Mouse (Mus musculus) G1E (cell line): ENCODE measurements around the gene Elane. TPM values are rescaled to one million over a fixed set of nuclear protein-coding genes. Genes with fewer than 3 reads are reported as not detected.
A peak's percentile ranks its signal among the peaks of the same experiment; 100 is the strongest.

Experiments used
- ATAC-seq: 2 replicates; pipeline ENCODE4 v1.8.0; 2016; ENCODE audit warnings: mild to moderate bottlenecking; ENCODE audit not compliant: insufficient number of reproducible peaks, poor library complexity, low FRiP score, severe bottlenecking; ENCODE audit errors: extremely low read depth
- DNase-seq: peaks from one replicate; pipeline ENCODE4 v3.0.0; 2012; ENCODE audit warnings: low spot score
- H3K27me3 ChIP-seq: 2 replicates; pipeline ENCODE4 v1.6.1; 2012; ENCODE audit warnings: mild to moderate bottlenecking, low read length, inconsistent platforms; ENCODE audit not compliant: insufficient read depth
- H3K36me3 ChIP-seq: replicated peaks from 2 replicates; pipeline ENCODE3; 2012; ENCODE audit warnings: mild to moderate bottlenecking, inconsistent platforms
- H3K4me1 ChIP-seq: 2 replicates; pipeline ENCODE4 v1.6.1; 2012; ENCODE audit warnings: low read depth, low read length, inconsistent platforms, mixed read lengths; ENCODE audit not compliant: insufficient read depth
- H3K4me3 ChIP-seq: 2 replicates; pipeline ENCODE4 v1.5.1; 2012; ENCODE audit warnings: low read depth, mild to moderate bottlenecking, inconsistent platforms, low read length, moderate library complexity, mixed read lengths
- H3K9me3 ChIP-seq: replicated peaks from 2 replicates; pipeline ENCODE4 v1.6.1; 2012; ENCODE audit warnings: inconsistent platforms
- CTCF ChIP-seq: IDR thresholded peaks from 2 replicates; pipeline ENCODE4 v1.5.1; 2012; ENCODE audit warnings: low read depth, low read length, inconsistent platforms, mixed read lengths
- GATA1 ChIP-seq: IDR thresholded peaks from 2 replicates; pipeline ENCODE4 v1.6.1; 2012; ENCODE audit warnings: borderline replicate concordance, low read length, inconsistent platforms, mixed read lengths
- GATA2 ChIP-seq: IDR thresholded peaks from 2 replicates; pipeline ENCODE4 v1.6.1; 2012; ENCODE audit warnings: low read depth, low read length, inconsistent platforms, borderline replicate concordance
- POLR2AphosphoS5 ChIP-seq: IDR thresholded peaks from 2 replicates; pipeline ENCODE4 v1.6.1; 2012; ENCODE audit warnings: low read depth, low read length, inconsistent platforms; ENCODE audit not compliant: insufficient replicate concordance
- TAL1 ChIP-seq: conservative IDR thresholded peaks from 2 replicates; pipeline ENCODE4 v1.6.1; 2012; ENCODE audit warnings: low read depth, low read length, inconsistent platforms, mixed read lengths
- polyA plus RNA-seq: library from polyadenylated mRNA; stranded (reverse); fragments of >175 nt; gene quantifications from 2 replicates; pipeline ENCODE4 v1.2.3, GENCODE M21; 2012
- total RNA-seq, 2 experiments: library from RNA; stranded (forward) in 1 of 2; stranded (reverse) in 1 of 2; fragments of 200-1000 nt in 1 of 2; fragments of >200 nt in 1 of 2; fragmentation: Nextera tagmentation in 1 of 2; gene quantifications; 2 replicates each; pipeline ENCODE4 v1.2.3; 2014 to 2017

Elane gene
- total and polyA plus RNA-seq, 3 experiments: 1.1 TPM; not detected in 2

- peak; percentile 58 for DNase-seq
- peaks cover 61% of the 10 kb centered on the region for H3K4me1 ChIP-seq
- peaks cover 34% of the 10 kb centered on the region for H3K36me3 ChIP-seq
- no peaks in the 10 kb centered on the region for H3K9me3 ChIP-seq
- no peak for ATAC-seq
- peak overlapping the region; percentile 95 for H3K4me3 ChIP-seq
- H3K27me3 ChIP-seq: no peaks in the 10 kb centered on the region
- TF ChIP-seq GATA1 (no peak), TAL1 (no peak), GATA2 (no peak), CTCF (no peak), POLR2AphosphoS5 (no peak)
These were observed 41.4 kb downstream of the Elane start for GRCm38 (mm10) chr10:79927324-79928029.

- no peaks in the 10 kb centered on the region for H3K9me3 ChIP-seq
- DNase-seq: peak; percentile 69
- TF ChIP-seq CTCF (no peak), POLR2AphosphoS5 (no peak), TAL1 (no peak), GATA1 (no peak), GATA2 (no peak)
- H3K27me3 ChIP-seq: no peaks in the 10 kb centered on the region
- peak overlapping the region; percentile 95 for H3K4me3 ChIP-seq
- no peak for ATAC-seq
- peaks cover 41% of the 10 kb centered on the region for H3K36me3 ChIP-seq
- H3K4me1 ChIP-seq: peaks cover 68% of the 10 kb centered on the region
These were observed 42.1 kb downstream of the Elane start for GRCm38 (mm10) chr10:79928030-79928694.

GRCm38 (mm10) chr10:79928907-79929701 lies 43.1 kb downstream of the Elane start:
- peak overlapping the region; percentile 95 for H3K4me3 ChIP-seq
- H3K27me3 ChIP-seq: no peaks in the 10 kb centered on the region
- H3K9me3 ChIP-seq: no peaks in the 10 kb centered on the region
- ATAC-seq (no peak), DNase-seq (no peak)
- TF ChIP-seq CTCF (no peak), POLR2AphosphoS5 (no peak), GATA2 (no peak), TAL1 (no peak), GATA1 (no peak)
- H3K36me3 ChIP-seq: peaks cover 50% of the 10 kb centered on the region
- H3K4me1 ChIP-seq: peaks cover 72% of the 10 kb centered on the region

GRCm38 (mm10) chr10:79929967-79930825 lies 44.1 kb downstream of the Elane start:
- Histone ChIP-seq H3K4me3 (no peak overlapping the region; the same call in 1 of the 2 replicates), H3K9me3 (no peaks in the 10 kb centered on the region), H3K27me3 (no peaks in the 10 kb centered on the region), H3K4me1 (peaks cover 77% of the 10 kb centered on the region), H3K36me3 (peaks cover 61% of the 10 kb centered on the region)
- TF ChIP-seq GATA2: no peak
- no peak for TF ChIP-seq GATA1
- TF ChIP-seq CTCF: no peak
- no peak for TF ChIP-seq POLR2AphosphoS5
- no peak for TF ChIP-seq TAL1
- no peak for DNase-seq
- no peak for ATAC-seq

GRCm38 (mm10) chr10:79930826-79931186 lies 44.8 kb downstream of the Elane start:
- peaks cover 79% of the 10 kb centered on the region for H3K4me1 ChIP-seq
- H3K36me3 ChIP-seq: peaks cover 67% of the 10 kb centered on the region
- no peaks in the 10 kb centered on the region for H3K9me3 ChIP-seq
- no peak for ATAC-seq
- DNase-seq: no peak
- H3K27me3 ChIP-seq: no peaks in the 10 kb centered on the region
- H3K4me3 ChIP-seq: no peak overlapping the region; the same call in 1 of the 2 replicates
- no peak for TF ChIP-seq POLR2AphosphoS5
- no peak for TF ChIP-seq TAL1
- TF ChIP-seq CTCF: no peak
- no peak for TF ChIP-seq GATA2
- TF ChIP-seq GATA1: no peak
